Mouse (Mus musculus) MEL (cell line): ENCODE results near the gene Ttk. TPM values are rescaled to one million over a fixed set of nuclear protein-coding genes. Genes with fewer than 3 reads are reported as not detected.

Experiments
- DNase-seq: peaks from one replicate; pipeline ENCODE4 v3.0.0; 2011; ENCODE audit warnings: low read depth, low spot score
- H3K27ac ChIP-seq: 2 replicates; pipeline ENCODE4 v1.5.1; 2012; ENCODE audit warnings: low read depth, mild to moderate bottlenecking, control low read depth, low read length, moderate library complexity; ENCODE audit not compliant: control insufficient read depth
- H3K27me3 ChIP-seq, 2 experiments: fragments of 150-350 bp in 1 of 2; sonication (generic) in 1 of 2; 2 replicates each; pipeline ENCODE4 v1.6.1; 2012; ENCODE audit warnings: low read length in 2 of 2, mild to moderate bottlenecking in 2 of 2, improper control_type of control experiment in 1 of 2, moderate library complexity in 1 of 2; ENCODE audit not compliant: insufficient read depth in 2 of 2, control insufficient read depth in 1 of 2
- H3K36me3 ChIP-seq, 2 experiments: 2 replicates each; pipeline ENCODE4 v1.6.1; 2012 to 2014; ENCODE audit warnings: low read length in 2 of 2, improper control_type of control experiment in 1 of 2, inconsistent platforms in 1 of 2, mild to moderate bottlenecking in 1 of 2; ENCODE audit not compliant: insufficient read depth in 2 of 2, control insufficient read depth in 1 of 2
- H3K4me1 ChIP-seq, 2 experiments: fragments of 150-350 bp in 1 of 2; sonication (generic) in 1 of 2; 2 replicates each; pipeline ENCODE4 v1.6.1; 2012; ENCODE audit warnings: low read length in 2 of 2, improper control_type of control experiment in 1 of 2, mild to moderate bottlenecking in 1 of 2; ENCODE audit not compliant: insufficient read depth in 2 of 2, control insufficient read depth in 1 of 2
- H3K4me3 ChIP-seq, 2 experiments: fragments of 150-350 bp in 1 of 2; sonication (generic) in 1 of 2; 2 replicates each; pipeline ENCODE4 v1.5.1; 2012; ENCODE audit warnings: low read depth in 2 of 2, low read length in 2 of 2, mild to moderate bottlenecking in 2 of 2, moderate library complexity in 2 of 2, control low read depth in 1 of 2, improper control_type of control experiment in 1 of 2; ENCODE audit not compliant: control insufficient read depth in 1 of 2, insufficient read depth in 1 of 2
- H3K79me2 ChIP-seq: 2 replicates; pipeline ENCODE4 v1.6.1; 2012; ENCODE audit warnings: mild to moderate bottlenecking, low read length, moderate library complexity; ENCODE audit not compliant: control insufficient read depth, poor library complexity, insufficient read depth
- H3K9ac ChIP-seq: 2 replicates; pipeline ENCODE4 v1.6.1; 2012; ENCODE audit warnings: low read depth, mild to moderate bottlenecking, control low read depth, low read length, moderate library complexity; ENCODE audit not compliant: control insufficient read depth, poor library complexity, severe bottlenecking
- H3K9me3 ChIP-seq: fragments of 150-350 bp; sonication (generic); replicated peaks from 2 replicates; pipeline ENCODE4 v1.6.1; 2012; ENCODE audit warnings: mild to moderate bottlenecking, low read length, improper control_type of control experiment, moderate library complexity; ENCODE audit not compliant: insufficient read depth
- BHLHE40 ChIP-seq: IDR thresholded peaks from 2 replicates; pipeline ENCODE4 v1.6.1; 2012; ENCODE audit warnings: low read depth, mild to moderate bottlenecking, inconsistent platforms, low read length, improper control_type of control experiment, borderline replicate concordance
- CHD2 ChIP-seq: IDR thresholded peaks from 2 replicates; pipeline ENCODE4 v1.6.1; 2011; ENCODE audit warnings: low read length, improper control_type of control experiment
- CTCF ChIP-seq, 3 experiments: IDR thresholded peaks in 2 of 3; conservative IDR thresholded peaks in 1 of 3; 2 replicates each; pipeline ENCODE4 v1.5.1; 2011 to 2012; ENCODE audit warnings: low read length in 3 of 3, low read depth in 2 of 3, mild to moderate bottlenecking in 2 of 3, improper control_type of control experiment in 1 of 3, inconsistent platforms in 1 of 3, mixed read lengths in 1 of 3, moderate library complexity in 1 of 3; ENCODE audit not compliant: control insufficient read depth in 1 of 3, insufficient read depth in 1 of 3, poor library complexity in 1 of 3, severe bottlenecking in 1 of 3
- E2F4 ChIP-seq: IDR thresholded peaks from 2 replicates; pipeline ENCODE4 v1.6.1; 2011; ENCODE audit warnings: low read depth, low read length, improper control_type of control experiment, borderline replicate concordance
- ELF1 ChIP-seq: IDR thresholded peaks from 2 replicates; pipeline ENCODE4 v1.6.1; 2014; ENCODE audit warnings: low read depth, mild to moderate bottlenecking, inconsistent platforms, low read length, improper control_type of control experiment, moderate library complexity
- GATA1 ChIP-seq: IDR thresholded peaks from 2 replicates; pipeline ENCODE4 v1.6.1; 2011; ENCODE audit warnings: low read depth, low read length, improper control_type of control experiment
- HCFC1 ChIP-seq: IDR thresholded peaks from 2 replicates; pipeline ENCODE4 v1.6.1; 2012; ENCODE audit warnings: low read depth, mild to moderate bottlenecking, inconsistent platforms, low read length, improper control_type of control experiment, moderate library complexity
- JUND ChIP-seq: IDR thresholded peaks from 2 replicates; pipeline ENCODE4 v1.6.1; 2011; ENCODE audit warnings: low read depth, mild to moderate bottlenecking, improper control_type of control experiment, low read length
- MAX ChIP-seq: IDR thresholded peaks from 2 replicates; pipeline ENCODE4 v1.6.1; 2011; ENCODE audit warnings: low read length, improper control_type of control experiment
- MEF2A ChIP-seq: IDR thresholded peaks from 2 replicates; pipeline ENCODE4 v1.6.1; 2014; ENCODE audit warnings: low read depth, mild to moderate bottlenecking, inconsistent platforms, low read length, improper control_type of control experiment; ENCODE audit not compliant: poor library complexity, insufficient replicate concordance, severe bottlenecking; ENCODE audit errors: extremely low read depth
- MXI1 ChIP-seq: IDR thresholded peaks from 2 replicates; pipeline ENCODE4 v1.6.1; 2011; ENCODE audit warnings: mild to moderate bottlenecking, low read depth, low read length, improper control_type of control experiment
- MYB ChIP-seq: IDR thresholded peaks from 2 replicates; pipeline ENCODE4 v1.6.1; 2011; ENCODE audit warnings: mild to moderate bottlenecking, low read depth, low read length, improper control_type of control experiment
- NELFE ChIP-seq: IDR thresholded peaks from 2 replicates; pipeline ENCODE4 v1.6.1; 2011; ENCODE audit warnings: low read depth, low read length, improper control_type of control experiment
- POLR2A ChIP-seq, 2 experiments: IDR thresholded peaks; 2 replicates each; pipeline ENCODE4 v1.6.1; 2011 to 2012; ENCODE audit warnings: low read length in 2 of 2, mild to moderate bottlenecking in 2 of 2, control low read depth in 1 of 2, improper control_type of control experiment in 1 of 2, low read depth in 1 of 2, moderate library complexity in 1 of 2; ENCODE audit not compliant: control insufficient read depth in 1 of 2, insufficient read depth in 1 of 2, poor library complexity in 1 of 2
- POLR2AphosphoS2 ChIP-seq: IDR thresholded peaks from 2 replicates; pipeline ENCODE4 v1.6.1; 2011; ENCODE audit warnings: low read length, improper control_type of control experiment
- POLR2AphosphoS5 ChIP-seq: IDR thresholded peaks from 2 replicates; pipeline ENCODE4 v1.6.1; 2012; ENCODE audit warnings: low read depth, borderline replicate concordance, mild to moderate bottlenecking, inconsistent platforms, low read length, moderate library complexity, mixed read lengths
- RAD21 ChIP-seq: IDR thresholded peaks from 2 replicates; pipeline ENCODE4 v1.6.1; 2011; ENCODE audit warnings: mild to moderate bottlenecking, low read depth, low read length, improper control_type of control experiment
- RCOR1 ChIP-seq: IDR thresholded peaks from 2 replicates; pipeline ENCODE4 v1.6.1; 2012; ENCODE audit warnings: low read depth, mild to moderate bottlenecking, inconsistent platforms, low read length, improper control_type of control experiment
- SIN3A ChIP-seq: IDR thresholded peaks from 2 replicates; pipeline ENCODE4 v1.6.1; 2012; ENCODE audit warnings: low read length, improper control_type of control experiment, inconsistent platforms
- TAL1 ChIP-seq: IDR thresholded peaks from 2 replicates; pipeline ENCODE4 v1.6.1; 2012; ENCODE audit warnings: mild to moderate bottlenecking, inconsistent platforms, low read length, moderate library complexity, mixed read lengths
- USF1 ChIP-seq: IDR thresholded peaks from 2 replicates; pipeline ENCODE4 v1.6.1; 2014; ENCODE audit warnings: low read depth, mild to moderate bottlenecking, inconsistent platforms, low read length, improper control_type of control experiment, moderate library complexity
- USF2 ChIP-seq, 2 experiments: IDR thresholded peaks; 2 replicates each; pipeline ENCODE4 v1.6.1; 2011 to 2012; ENCODE audit warnings: improper control_type of control experiment in 2 of 2, low read length in 2 of 2, borderline replicate concordance in 1 of 2, inconsistent platforms in 1 of 2, low read depth in 1 of 2, mild to moderate bottlenecking in 1 of 2; ENCODE audit not compliant: insufficient read depth in 1 of 2
- ZMIZ1 ChIP-seq: IDR thresholded peaks from 2 replicates; pipeline ENCODE4 v1.6.1; 2012; ENCODE audit warnings: low read depth, mild to moderate bottlenecking, inconsistent platforms, low read length, improper control_type of control experiment, moderate library complexity
- polyA plus RNA-seq, 2 experiments: library from polyadenylated mRNA; stranded (reverse) in 1 of 2; unstranded in 1 of 2; fragments of >175 nt in 1 of 2; fragments of >200 nt in 1 of 2; gene quantifications; 2 replicates each; pipeline versions ENCODE4 v1.2.1 to v1.2.4; 2012; ENCODE audit warnings: low replicate concordance in 2 of 2, low read depth in 1 of 2; ENCODE audit not compliant: insufficient read length in 2 of 2, insufficient read depth in 1 of 2, missing spikeins in 1 of 2
- total RNA-seq: library from RNA; depleted of rRNA; stranded (reverse); fragments of 300-350 nt; gene quantifications from 2 replicates; pipeline ENCODE4 v1.2.3, GENCODE M21; 2012

Ttk gene
- total and polyA plus RNA-seq, 3 experiments = 16.0 to 18.5 TPM; not detected in 1

- H3K79me2 ChIP-seq = no peaks in the 10 kb centered on the region
- H3K27me3 ChIP-seq = no peaks in the 10 kb centered on the region; a peak in 1 of 4 replicates
- DNase-seq = no peak
- H3K9me3 ChIP-seq = no peaks in the 10 kb centered on the region
- no peak overlapping the region for H3K27ac ChIP-seq
- TF ChIP-seq ZMIZ1 (no peak), MEF2A (no peak), MXI1 (no peak), BHLHE40 (no peak), RAD21 (no peak), CHD2 (no peak), NELFE (no peak), POLR2AphosphoS2 (no peak), E2F4 (no peak), POLR2AphosphoS5 (no peak), SIN3A (no peak), MYB (no peak), USF1 (no peak), ELF1 (no peak), JUND (no peak), TAL1 (no peak)
- H3K4me1 ChIP-seq = no peaks in the 10 kb centered on the region
- H3K9ac ChIP-seq = no peak overlapping the region
- H3K36me3 ChIP-seq = no peaks in the 10 kb centered on the region; a peak in 1 of 4 replicates
- H3K4me3 ChIP-seq = no peak overlapping the region
Measured at GRCm38 (mm10) chr9:83893767-83894330, 59.4 kb downstream of the Ttk start.

- Histone ChIP-seq H3K9ac (no peak overlapping the region), H3K27me3 (no peaks in the 10 kb centered on the region; a peak in 2 of 4 replicates), H3K4me1 (no peaks in the 10 kb centered on the region; a peak in 1 of 4 replicates), H3K36me3 (no peaks in the 10 kb centered on the region), H3K4me3 (no peak overlapping the region), H3K9me3 (no peaks in the 10 kb centered on the region), H3K79me2 (no peaks in the 10 kb centered on the region), H3K27ac (no peak overlapping the region)
- DNase-seq = no peak
- TF ChIP-seq USF2 (IDR thresholded peaks at IDR 0.05; ENCODE audit: borderline replicate concordance in 1 of 2, insufficient read depth in 1 of 2, low read depth in 1 of 2, low read length in 2 of 2) (no peak), CTCF (IDR thresholded peaks at IDR 0.05 in 2 of 3, conservative IDR thresholded peaks at IDR 0.05 in 1 of 3; ENCODE audit: control insufficient read depth in 1 of 3, insufficient read depth in 1 of 3, low read depth in 2 of 3, low read length in 3 of 3, poor library complexity in 1 of 3, severe bottlenecking in 1 of 3) (no peak), ZMIZ1 (no peak), ELF1 (no peak), POLR2AphosphoS5 (no peak), MYB (no peak), MXI1 (no peak), BHLHE40 (no peak), HCFC1 (no peak), RCOR1 (no peak), USF1 (no peak), GATA1 (no peak), MAX (no peak), POLR2A (IDR thresholded peaks at IDR 0.05; ENCODE audit: control insufficient read depth in 1 of 2, insufficient read depth in 1 of 2, low read depth in 1 of 2, low read length in 2 of 2, poor library complexity in 1 of 2) (no peak), NELFE (no peak)
Measured at GRCm38 (mm10) chr9:83902086-83902485, 67.6 kb downstream of the Ttk start.
